Mouse (Mus musculus) bone marrow, adult 2 months (tissue): ENCODE measurements around the gene Six6.

Source experiments
- CTCF ChIP-seq: fragments of 200-500 bp; IDR thresholded peaks from 2 replicates; pipeline ENCODE4 v1.5.1; 2011; ENCODE audit warnings: low read length, control low read depth; ENCODE audit not compliant: control insufficient read depth, insufficient read depth
- POLR2A ChIP-seq: fragments of 200-500 bp; IDR thresholded peaks from 2 replicates; pipeline ENCODE4 v1.6.1; 2011; ENCODE audit warnings: low read depth, mild to moderate bottlenecking, control low read depth, low read length, borderline replicate concordance; ENCODE audit not compliant: control insufficient read depth

- TF ChIP-seq POLR2A, result no peak
- TF ChIP-seq CTCF, result no peak
Measured at GRCm38 (mm10) chr12:72942171-72942570, 2.5 kb downstream of the Six6 start.
